Mouse (Mus musculus) cortical plate, adult 2 months (tissue): ENCODE measurements around the gene Aff3.

Experiments used
- CTCF ChIP-seq: fragments of 200-500 bp; IDR thresholded peaks from 2 replicates; pipeline ENCODE4 v1.5.1; 2011; ENCODE audit warnings: mild to moderate bottlenecking, control low read depth, low read length; ENCODE audit not compliant: insufficient read depth; ENCODE audit errors: extremely low read depth
- POLR2A ChIP-seq: fragments of 200-500 bp; IDR thresholded peaks from 2 replicates; pipeline ENCODE4 v1.6.1; 2011; ENCODE audit warnings: mild to moderate bottlenecking, low read length, control low read depth; ENCODE audit not compliant: insufficient read depth; ENCODE audit errors: extremely low read depth

GRCm38 (mm10) chr1:38547685-38548084, 117.1 kb downstream of the Aff3 start:
- TF ChIP-seq CTCF (no peak), POLR2A (no peak)
